Mouse (Mus musculus) midbrain, embryonic 12.5 days (tissue): ENCODE measurements around the gene Polr3f. TPM values are rescaled to one million over a fixed set of nuclear protein-coding genes. Genes with fewer than 3 reads are reported as not detected.

Source experiments
- ATAC-seq: fragments of 200-750 bp; cut with Nextera tagmentation; 2 replicates; pipeline ENCODE4 v1.8.0; 2017; ENCODE audit warnings: low read depth, moderate TSS enrichment, moderate library complexity; ENCODE audit not compliant: low FRiP score
- H3K27ac ChIP-seq: fragments of 300-500 bp; sonication (generic); replicated peaks from 2 replicates; pipeline ENCODE4 v1.5.1; 2016; ENCODE audit warnings: mild to moderate bottlenecking
- H3K27me3 ChIP-seq: fragments of 300-500 bp; sonication (generic); 2 replicates; pipeline ENCODE4 v1.6.1; 2016; ENCODE audit warnings: mild to moderate bottlenecking
- H3K36me3 ChIP-seq: fragments of 300-500 bp; sonication (generic); 2 replicates; pipeline ENCODE4 v1.6.1; 2016
- H3K4me1 ChIP-seq: fragments of 300-500 bp; sonication (generic); 2 replicates; pipeline ENCODE4 v1.6.1; 2016
- H3K4me2 ChIP-seq: fragments of 300-500 bp; sonication (generic); replicated peaks from 2 replicates; pipeline ENCODE4 v1.6.1; 2016; ENCODE audit warnings: mild to moderate bottlenecking, moderate library complexity
- H3K4me3 ChIP-seq: fragments of 300-500 bp; sonication (generic); 2 replicates; pipeline ENCODE4 v1.5.1; 2016; ENCODE audit warnings: mild to moderate bottlenecking
- H3K9ac ChIP-seq: fragments of 300-500 bp; sonication (generic); replicated peaks from 2 replicates; pipeline ENCODE4 v1.6.1; 2016; ENCODE audit warnings: mild to moderate bottlenecking, moderate library complexity
- H3K9me3 ChIP-seq: fragments of 300-500 bp; sonication (generic); 2 replicates; pipeline ENCODE4 v1.6.1; 2016; ENCODE audit warnings: mild to moderate bottlenecking
- WGBS: fragments of 180-500 bp; shearing (Covaris S2); methylation state at CpG from one replicate; pipeline ENCODE4 v1.1.7; 2016; 5-methylcytosine and 5-hydroxymethylcytosine counted together
- polyA plus RNA-seq: library from polyadenylated mRNA; unstranded; fragments of >200 nt; fragmentation: Nextera tagmentation; extraction: Ambion mirVana; gene quantifications from 2 replicates; pipeline ENCODE4 v1.2.1, GENCODE M21; 2016

Polr3f gene
- 33.9 and 36.5 TPM in 2 replicates for polyA plus RNA-seq

DNA sequence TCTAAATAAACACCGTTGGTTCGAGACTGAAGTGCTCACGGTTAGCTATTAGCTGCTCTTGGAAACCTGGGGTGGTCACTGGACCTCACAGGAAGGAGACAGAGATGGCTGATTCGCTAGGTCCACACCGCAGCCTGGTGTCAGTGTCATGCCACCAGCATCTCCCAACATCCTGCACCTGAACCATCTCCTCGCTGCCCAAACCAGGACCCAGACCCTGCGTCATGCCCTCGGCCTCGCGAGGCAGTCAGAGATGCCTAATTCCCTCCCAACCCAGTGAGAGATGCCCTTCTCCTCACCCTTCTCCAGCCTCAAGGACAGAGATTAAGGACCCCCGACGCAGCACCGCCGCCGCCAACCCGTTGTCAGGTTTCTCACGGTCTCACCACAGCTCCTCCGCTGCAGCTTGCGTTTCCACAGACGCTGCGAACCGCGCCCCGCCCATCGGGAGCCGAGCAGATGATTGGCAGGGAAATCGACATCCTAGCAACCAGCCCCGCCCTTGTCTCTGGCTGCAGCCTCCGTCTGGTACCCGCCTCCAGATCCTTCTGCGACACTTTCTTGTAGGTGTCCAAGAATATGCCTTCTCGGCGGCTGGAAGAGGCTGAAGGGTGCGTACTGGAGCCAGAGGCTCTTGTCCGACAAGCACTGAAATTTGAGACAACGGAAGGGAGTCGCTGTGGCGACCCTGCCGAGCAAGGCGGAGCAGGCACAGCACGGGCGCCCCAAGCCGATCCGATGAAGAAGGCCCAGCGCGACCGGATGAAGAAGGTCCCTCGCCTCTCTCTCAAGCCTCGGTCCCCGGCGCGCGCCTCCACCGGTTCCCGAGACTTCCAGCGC lies at the start of gene Polr3f, which contains the start of gene Dzank1:
Gene Polr3f, plus strand, starts transcription at position 738 of the 840 bp plus-strand sequence.
Gene Dzank1, minus strand, starts transcription at position 434 of the 840 bp plus-strand sequence.
- Histone ChIP-seq H3K4me2 (peak within 1 kb of the TSS; percentile 87), H3K4me3 (peak within 1 kb of the TSS; percentile 80), H3K9me3 (no peaks in the 10 kb centered on the region), H3K4me1 (peaks cover 12% of the 10 kb centered on the region), H3K9ac (peak within 1 kb of the TSS; percentile 90), H3K27ac (peak within 1 kb of the TSS; percentile 93), H3K27me3 (peaks cover 16% of the 10 kb centered on the region), H3K36me3 (peaks cover 13% of the 10 kb centered on the region)
- ATAC-seq = peak; percentile 97
- WGBS = 2% methylated on average over 55 of the region's 56 CpGs

DNA sequence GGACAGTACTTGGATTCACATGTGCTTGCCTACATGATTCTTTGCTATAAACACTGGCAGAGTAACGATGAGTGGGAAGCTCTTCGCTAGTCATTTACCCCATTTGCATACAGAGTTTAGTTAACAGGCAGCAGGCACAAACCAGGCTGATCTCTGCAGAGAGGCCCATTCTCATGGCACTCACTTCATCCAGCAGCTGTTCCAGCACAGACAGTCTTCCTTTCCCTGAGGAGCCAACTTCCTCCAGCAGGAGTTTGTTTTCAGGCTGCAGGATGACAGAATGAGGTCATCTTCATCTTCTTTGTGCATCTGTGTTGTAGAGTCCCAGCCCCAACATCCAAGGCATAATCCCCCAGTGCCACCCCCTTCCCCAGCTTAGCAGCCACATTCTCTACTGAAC lies 48.1 kb upstream of the Polr3f start:
- WGBS = 87% methylated on average over 2 of the region's 2 CpGs
- Histone ChIP-seq H3K27ac (no peak overlapping the region), H3K9ac (no peak overlapping the region), H3K36me3 (no peaks in the 10 kb centered on the region), H3K4me2 (no peak overlapping the region), H3K27me3 (no peaks in the 10 kb centered on the region), H3K9me3 (no peaks in the 10 kb centered on the region), H3K4me3 (no peak overlapping the region), H3K4me1 (no peaks in the 10 kb centered on the region)
- no peak for ATAC-seq

DNA sequence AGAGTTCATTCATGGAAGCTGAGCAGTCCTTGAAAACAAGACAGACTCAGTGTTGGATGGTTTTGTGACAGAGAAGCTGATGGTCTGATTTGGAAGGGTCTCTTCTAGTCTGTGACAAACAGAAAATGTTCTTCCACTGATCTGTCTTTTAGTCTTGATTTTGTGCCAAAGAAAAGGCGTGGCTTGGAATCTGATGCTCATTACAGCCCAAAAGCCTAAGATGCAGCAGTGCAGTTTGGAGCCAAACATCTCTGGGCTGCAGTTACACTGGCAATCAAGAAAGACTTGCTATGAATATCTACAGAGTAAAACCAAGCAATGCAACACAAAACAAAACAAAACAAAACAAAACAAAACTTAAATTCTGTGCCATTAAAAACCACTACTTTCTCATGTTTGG lies 43.4 kb upstream of the Polr3f start:
- Histone ChIP-seq H3K4me1 (no peaks in the 10 kb centered on the region), H3K36me3 (no peaks in the 10 kb centered on the region), H3K9ac (no peak overlapping the region), H3K4me3 (no peak overlapping the region), H3K9me3 (no peaks in the 10 kb centered on the region), H3K27me3 (no peaks in the 10 kb centered on the region), H3K27ac (no peak overlapping the region), H3K4me2 (no peak overlapping the region)
- 86% methylated on average over 1 of the region's 1 CpGs for WGBS
- ATAC-seq = no peak

- WGBS = 90% methylated on average over 7 of the region's 7 CpGs
- ATAC-seq = no peak
- Histone ChIP-seq H3K27ac (no peak overlapping the region), H3K36me3 (no peaks in the 10 kb centered on the region), H3K4me1 (no peaks in the 10 kb centered on the region), H3K4me2 (no peak overlapping the region), H3K9me3 (no peaks in the 10 kb centered on the region), H3K9ac (no peak overlapping the region), H3K4me3 (no peak overlapping the region), H3K27me3 (no peaks in the 10 kb centered on the region)
These were observed 42.1 kb upstream of the Polr3f start for GRCm38 (mm10) chr2:144485439-144485838.

DNA sequence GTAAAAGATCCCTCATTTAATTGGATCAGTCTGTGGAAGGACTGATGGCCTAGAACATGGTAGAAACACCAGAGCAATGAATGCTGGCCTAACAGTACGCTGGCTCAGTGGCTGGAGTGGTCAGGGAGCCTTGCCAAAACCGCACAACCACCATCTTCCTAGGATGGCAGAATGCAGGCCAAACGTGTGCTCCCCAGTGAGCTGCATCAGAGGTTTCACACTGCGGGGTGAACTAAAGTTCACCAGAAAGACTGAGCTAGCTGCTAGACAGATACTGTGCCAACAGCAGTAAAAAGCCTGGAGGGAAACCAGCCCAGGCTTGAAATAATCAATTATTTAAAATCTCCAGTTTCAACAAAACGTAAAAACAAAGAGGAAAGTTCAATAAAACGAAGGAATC lies 40.0 kb upstream of the Polr3f start:
- 78% methylated on average over 6 of the region's 6 CpGs for WGBS
- H3K4me1 ChIP-seq = no peaks in the 10 kb centered on the region
- H3K9ac ChIP-seq = no peak overlapping the region
- no peak for ATAC-seq
- no peak overlapping the region for H3K4me2 ChIP-seq
- no peaks in the 10 kb centered on the region for H3K36me3 ChIP-seq
- H3K27ac ChIP-seq = no peak overlapping the region
- no peak overlapping the region for H3K4me3 ChIP-seq
- no peaks in the 10 kb centered on the region for H3K9me3 ChIP-seq
- H3K27me3 ChIP-seq = no peaks in the 10 kb centered on the region

- WGBS = 94% methylated on average over 5 of the region's 5 CpGs
- no peaks in the 10 kb centered on the region for H3K27me3 ChIP-seq
- no peak overlapping the region for H3K27ac ChIP-seq
- no peaks in the 10 kb centered on the region for H3K4me1 ChIP-seq
- no peak overlapping the region for H3K4me3 ChIP-seq
- no peak overlapping the region for H3K9ac ChIP-seq
- no peak overlapping the region for H3K4me2 ChIP-seq
- H3K36me3 ChIP-seq = no peaks in the 10 kb centered on the region
- ATAC-seq = no peak
- no peaks in the 10 kb centered on the region for H3K9me3 ChIP-seq
These were observed 38.2 kb upstream of the Polr3f start for GRCm38 (mm10) chr2:144489342-144489741.

GRCm38 (mm10) chr2:144502134-144502533 lies 25.4 kb upstream of the Polr3f start:
- H3K4me2 ChIP-seq = no peak overlapping the region
- H3K4me1 ChIP-seq = no peaks in the 10 kb centered on the region
- H3K9me3 ChIP-seq = no peaks in the 10 kb centered on the region
- ATAC-seq = no peak
- WGBS = 89% methylated on average over 6 of the region's 6 CpGs
- H3K4me3 ChIP-seq = no peak overlapping the region
- no peak overlapping the region for H3K27ac ChIP-seq
- H3K27me3 ChIP-seq = no peaks in the 10 kb centered on the region
- 0 out of 2 replicates have a peak, but pooled peaks cover 6% of the 10 kb centered on the region for H3K36me3 ChIP-seq
- H3K9ac ChIP-seq = no peak overlapping the region

GRCm38 (mm10) chr2:144514619-144515018 lies 12.9 kb upstream of the Polr3f start:
- ATAC-seq = no peak
- Histone ChIP-seq H3K4me1 (no peaks in the 10 kb centered on the region), H3K4me2 (no peak overlapping the region), H3K27me3 (peaks cover 23% of the 10 kb centered on the region), H3K27ac (no peak overlapping the region), H3K4me3 (no peak overlapping the region), H3K9ac (no peak overlapping the region), H3K9me3 (no peaks in the 10 kb centered on the region), H3K36me3 (no peaks in the 10 kb centered on the region)
- 82% methylated on average over 3 of the region's 3 CpGs for WGBS

DNA sequence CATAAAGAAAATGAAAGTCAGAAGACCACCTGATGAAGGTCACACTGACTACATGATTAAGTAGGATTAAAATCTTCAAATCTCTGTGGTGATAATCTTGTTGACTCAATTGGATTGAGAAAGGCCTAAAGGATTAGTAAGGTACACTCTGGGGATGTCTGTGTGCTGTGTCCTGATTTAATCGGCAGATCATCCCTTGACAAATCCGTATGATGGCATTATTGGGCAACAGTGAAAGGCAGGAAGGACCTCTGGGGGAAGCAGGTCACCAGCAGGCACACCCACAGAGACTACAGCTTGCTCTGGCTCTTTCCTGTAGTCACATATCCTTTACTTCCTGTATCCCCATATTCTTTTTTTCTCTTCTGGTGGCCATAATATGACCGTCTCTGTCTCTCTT lies 7.7 kb upstream of the Polr3f start:
- ATAC-seq = no peak
- 40% methylated on average over 3 of the region's 3 CpGs for WGBS
- no peak overlapping the region for H3K27ac ChIP-seq
- H3K4me1 ChIP-seq = no peaks in the 10 kb centered on the region
- H3K4me2 ChIP-seq = no peak overlapping the region
- H3K4me3 ChIP-seq = no peak overlapping the region
- no peaks in the 10 kb centered on the region for H3K9me3 ChIP-seq
- no peaks in the 10 kb centered on the region for H3K36me3 ChIP-seq
- H3K9ac ChIP-seq = no peak overlapping the region
- H3K27me3 ChIP-seq = peaks cover 25% of the 10 kb centered on the region

GRCm38 (mm10) chr2:144525856-144526255 lies 1.7 kb upstream of the Polr3f start:
- Histone ChIP-seq H3K27me3 (peaks cover 20% of the 10 kb centered on the region), H3K9me3 (no peaks in the 10 kb centered on the region), H3K4me2 (no peak overlapping the region), H3K27ac (no peak overlapping the region), H3K9ac (no peak overlapping the region), H3K36me3 (0 out of 2 replicates have a peak, but pooled peaks cover 5% of the 10 kb centered on the region), H3K4me1 (peaks cover 12% of the 10 kb centered on the region), H3K4me3 (no peak overlapping the region)
- WGBS = 48% methylated on average over 10 of the region's 10 CpGs
- no peak for ATAC-seq

GRCm38 (mm10) chr2:144527821-144528174 lies 280 bp downstream of the Polr3f start:
- peak overlapping the region; percentile 93 for H3K27ac ChIP-seq
- peaks cover 17% of the 10 kb centered on the region for H3K36me3 ChIP-seq
- H3K27me3 ChIP-seq = peaks cover 13% of the 10 kb centered on the region
- H3K9ac ChIP-seq = peak overlapping the region; percentile 90
- WGBS = under 1% methylated on average over 25 of the region's 25 CpGs
- H3K9me3 ChIP-seq = no peaks in the 10 kb centered on the region
- peaks cover 12% of the 10 kb centered on the region for H3K4me1 ChIP-seq
- ATAC-seq = peak; percentile 67
- H3K4me3 ChIP-seq = peak overlapping the region; percentile 80
- H3K4me2 ChIP-seq = peak overlapping the region; percentile 87

- H3K36me3 ChIP-seq = peaks cover 82% of the 10 kb centered on the region
- H3K27me3 ChIP-seq = no peaks in the 10 kb centered on the region
- no peak overlapping the region for H3K4me3 ChIP-seq
- 94% methylated on average over 7 of the region's 7 CpGs for WGBS
- no peak for ATAC-seq
- no peak overlapping the region for H3K9ac ChIP-seq
- no peak overlapping the region for H3K27ac ChIP-seq
- H3K9me3 ChIP-seq = no peaks in the 10 kb centered on the region
- H3K4me1 ChIP-seq = no peaks in the 10 kb centered on the region
- no peak overlapping the region for H3K4me2 ChIP-seq
These were observed 9.6 kb downstream of the Polr3f start for GRCm38 (mm10) chr2:144537123-144537522.
